Mouse (Mus musculus) Patski (cell line): ENCODE data around the gene Zbtb32. TPM values are rescaled to one million over a fixed set of nuclear protein-coding genes. Genes with fewer than 3 reads are reported as not detected.
A peak's percentile ranks its signal among the peaks of the same experiment; 100 is the strongest.

Experiments used
- ATAC-seq: fragments of 100-300 bp; one replicate; pipeline ENCODE4 v1.8.0; 2021
- CTCF ChIA-PET: fragments of 350-600 bp; sonication (Branson Sonifier 250); formaldehyde crosslinking; loops from one replicate; lab custom pipeline; 2022; ENCODE audit warnings: inconsistent platforms; lab: Charles Lee
- POLR2A ChIA-PET: fragments of 350-600 bp; sonication (Branson Sonifier 250); formaldehyde crosslinking; loops from one replicate; lab custom pipeline; 2022; ENCODE audit warnings: antibody characterized with exemption, inconsistent platforms; lab: Charles Lee
- DNase-seq: peaks from one replicate; pipeline ENCODE4 v3.0.0-alpha.2; 2011; ENCODE audit warnings: low read depth, low spot score
- H3K27me3 ChIP-seq: fragments of 371-371 bp; one replicate; pipeline ENCODE4 v1.5.1; 2021
- CTCF ChIP-seq: fragments of 100-300 bp; IDR thresholded peaks from one replicate; pipeline ENCODE4 v1.5.1; 2021
- in situ Hi-C: fragments of 300-500 bp; cut with MboI; formaldehyde crosslinking; loops from 3 replicates; pipeline ENCODE4 v1.11.1; 2018; ENCODE audit warnings: low pct_unique_long_range_greater_than_20kb, mixed read lengths
- polyA plus RNA-seq: library from polyadenylated mRNA; unstranded; gene quantifications from one replicate; pipeline ENCODE4 v1.2.3, GENCODE M21; 2021

The Zbtb32 gene
- polyA plus RNA-seq, 1 experiment from 2014 or later = 1.9 TPM

- DNase-seq (no peak), ATAC-seq (peak; percentile 49)
- no peaks in the 10 kb centered on the region for H3K27me3 ChIP-seq
- POLR2A ChIA-PET = interaction anchor here (0.6 kb wide), 1 partner anchor 60 kb away, joined by 3 read pairs; no protein-coding TSS in a partner anchor
- TF ChIP-seq CTCF = no peak
- CTCF ChIA-PET = interaction anchor here (0.7 to 1.3 kb wide), 2 partner anchors 22 to 59 kb away, joined by 3 to 5 read pairs; no protein-coding TSS in a partner anchor
- in situ Hi-C loops = loop anchor here (10.0 kb wide), 1 partner anchor 1727 kb away; the partner anchor contains the start of gene Ech1
Observed at GRCm38 (mm10) chr7:30551445-30552101, 47.1 kb downstream of the Zbtb32 start.

GRCm38 (mm10) chr7:30550603-30551002 lies 48.1 kb downstream of the Zbtb32 start:
- ATAC-seq (no peak), DNase-seq (no peak)
- ChIA-PET POLR2A (interaction anchor here (0.6 kb wide), 2 partner anchors 59 to 60 kb away, joined by 3 read pairs; no protein-coding TSS in a partner anchor), CTCF (interaction anchor here (1.3 kb wide), 1 partner anchor 21 kb away, joined by 5 read pairs; no protein-coding TSS in a partner anchor)
- in situ Hi-C loops = loop anchor here (10.0 kb wide), 1 partner anchor 1726 kb away; the partner anchor contains the start of gene Ech1
- TF ChIP-seq CTCF = no peak
- no peaks in the 10 kb centered on the region for H3K27me3 ChIP-seq

GRCm38 (mm10) chr7:30549880-30550279 lies 48.8 kb downstream of the Zbtb32 start:
- H3K27me3 ChIP-seq = no peaks in the 10 kb centered on the region
- POLR2A ChIA-PET = no interaction called here
- in situ Hi-C loops = loop anchor here (5.0 to 10.0 kb wide), 2 partner anchors 58 to 1725 kb away; partner anchors contain the start of genes Ech1 and Prodh2
- ATAC-seq (no peak), DNase-seq (no peak)
- no peak for TF ChIP-seq CTCF
- CTCF ChIA-PET = no interaction called here

GRCm38 (mm10) chr7:30544327-30544726 lies 54.4 kb downstream of the Zbtb32 start:
- DNase-seq (no peak), ATAC-seq (no peak)
- in situ Hi-C loops = no loop called here
- ChIA-PET POLR2A (no interaction called here), CTCF (no interaction called here)
- no peak for TF ChIP-seq CTCF
- H3K27me3 ChIP-seq = no peaks in the 10 kb centered on the region

- TF ChIP-seq CTCF = no peak
- no peaks in the 10 kb centered on the region for H3K27me3 ChIP-seq
- POLR2A ChIA-PET = no interaction called here
- DNase-seq = no peak
- in situ Hi-C loops = no loop called here
- ATAC-seq = no peak
- CTCF ChIA-PET = interaction anchor here (1.2 kb wide), 1 partner anchor 11 kb away, joined by 3 read pairs; no protein-coding TSS in a partner anchor
Observed at GRCm38 (mm10) chr7:30540572-30540971, 58.1 kb downstream of the Zbtb32 start.

Other genes with a start within 250 kb of the Zbtb32 start
- 21.9 TPM for gene Lrfn3, start 236.1 kb downstream of the Zbtb32 start, polyA plus RNA-seq
- not detected for gene Tyrobp, start 185.1 kb downstream of the Zbtb32 start, polyA plus RNA-seq
- gene Hcst, start 179.1 kb downstream of the Zbtb32 start, polyA plus RNA-seq = not detected
- 0.86 TPM for gene Nfkbid, start 177.2 kb downstream of the Zbtb32 start, polyA plus RNA-seq
- 104 TPM for gene Aplp1, start 153.4 kb downstream of the Zbtb32 start, polyA plus RNA-seq
- gene Kirrel2, start 141.2 kb downstream of the Zbtb32 start, polyA plus RNA-seq = not detected
- gene Nphs1, start 140.6 kb downstream of the Zbtb32 start, polyA plus RNA-seq = not detected
- gene Prodh2, start 105.3 kb downstream of the Zbtb32 start, polyA plus RNA-seq = 0.05 TPM
- gene Arhgap33, start 63.8 kb downstream of the Zbtb32 start, polyA plus RNA-seq = 5.4 TPM
- 29.8 TPM for gene Hspb6, start 46.7 kb downstream of the Zbtb32 start, polyA plus RNA-seq
- gene Proser3, start 46.6 kb downstream of the Zbtb32 start, polyA plus RNA-seq = 19.5 TPM
- 36.4 TPM for gene Lin37, start 39.1 kb downstream of the Zbtb32 start, polyA plus RNA-seq
- 47.8 TPM for gene U2af1l4, start 35.6 kb downstream of the Zbtb32 start, polyA plus RNA-seq
- gene Gm49396, start 35.6 kb downstream of the Zbtb32 start, polyA plus RNA-seq = 3.6 TPM
- gene Psenen, start 35.3 kb downstream of the Zbtb32 start, polyA plus RNA-seq = 104 TPM
- 1.0 TPM for gene Igflr1, start 33.5 kb downstream of the Zbtb32 start, polyA plus RNA-seq
- 40.7 TPM for gene Kmt2b, start 10.2 kb downstream of the Zbtb32 start, polyA plus RNA-seq
- gene Upk1a, start 13.9 kb upstream of the Zbtb32 start, polyA plus RNA-seq = 0.47 TPM
- 1,119 TPM for gene Cox6b1, start 27.2 kb upstream of the Zbtb32 start, polyA plus RNA-seq
- not detected for gene Etv2, start 36.9 kb upstream of the Zbtb32 start, polyA plus RNA-seq
- 92.6 TPM for gene Rbm42, start 51.4 kb upstream of the Zbtb32 start, polyA plus RNA-seq
- gene Haus5, start 66.1 kb upstream of the Zbtb32 start, polyA plus RNA-seq = 13.3 TPM
- gene Pmis2, start 72.7 kb upstream of the Zbtb32 start, polyA plus RNA-seq = not detected
- gene 2200002J24Rik, start 100.0 kb upstream of the Zbtb32 start, polyA plus RNA-seq = 0.13 TPM
- gene Atp4a, start 113.3 kb upstream of the Zbtb32 start, polyA plus RNA-seq = not detected
- gene Tmem147, start 130.6 kb upstream of the Zbtb32 start, polyA plus RNA-seq = 177 TPM
- gene Gapdhs, start 144.8 kb upstream of the Zbtb32 start, polyA plus RNA-seq = 0.46 TPM
- gene Sbsn, start 152.6 kb upstream of the Zbtb32 start, polyA plus RNA-seq = 8.5 TPM
- 0.26 TPM for gene Dmkn, start 164.8 kb upstream of the Zbtb32 start, polyA plus RNA-seq
- not detected for gene Krtdap, start 189.0 kb upstream of the Zbtb32 start, polyA plus RNA-seq
- gene Ffar2, start 224.9 kb upstream of the Zbtb32 start, polyA plus RNA-seq = not detected